Mouse (Mus musculus) kidney, embryonic 14.5 days (tissue): ENCODE results near the gene Ints7. TPM values are rescaled to one million over a fixed set of nuclear protein-coding genes. Genes with fewer than 3 reads are reported as not detected.

ENCODE experiments used
- ATAC-seq: fragments of 200-750 bp; cut with Nextera tagmentation; 2 replicates; pipeline ENCODE4 v1.8.0; 2017; ENCODE audit warnings: moderate number of reproducible peaks, mild to moderate bottlenecking, moderate TSS enrichment, moderate library complexity; ENCODE audit not compliant: low FRiP score, low TSS enrichment
- H3K27ac ChIP-seq: fragments of 300-500 bp; sonication (generic); 2 replicates; pipeline ENCODE4 v1.5.1; 2014; ENCODE audit warnings: low read depth, mild to moderate bottlenecking, low read length, moderate library complexity, mixed read lengths
- H3K27me3 ChIP-seq: fragments of 300-500 bp; sonication (generic); 2 replicates; pipeline ENCODE4 v1.6.1; 2014; ENCODE audit warnings: mild to moderate bottlenecking, low read length; ENCODE audit not compliant: control insufficient read depth, insufficient read depth
- H3K36me3 ChIP-seq: fragments of 300-500 bp; sonication (generic); 2 replicates; pipeline ENCODE4 v1.6.1; 2014; ENCODE audit warnings: low read length, mixed read lengths; ENCODE audit not compliant: control insufficient read depth, insufficient read depth
- H3K4me1 ChIP-seq: fragments of 300-500 bp; sonication (generic); 2 replicates; pipeline ENCODE4 v1.6.1; 2014; ENCODE audit warnings: low read length, mixed read lengths; ENCODE audit not compliant: control insufficient read depth, insufficient read depth
- H3K4me2 ChIP-seq: fragments of 300-500 bp; sonication (generic); replicated peaks from 2 replicates; pipeline ENCODE4 v1.6.1; 2014; ENCODE audit warnings: low read depth, mild to moderate bottlenecking, low read length
- H3K4me3 ChIP-seq: fragments of 300-500 bp; sonication (generic); 2 replicates; pipeline ENCODE4 v1.5.1; 2014; ENCODE audit warnings: mild to moderate bottlenecking, low read length
- H3K9ac ChIP-seq: fragments of 300-500 bp; sonication (generic); 2 replicates; pipeline ENCODE4 v1.6.1; 2014; ENCODE audit warnings: low read depth, mild to moderate bottlenecking, low read length, moderate library complexity
- H3K9me3 ChIP-seq: fragments of 300-500 bp; sonication (generic); 2 replicates; pipeline ENCODE4 v1.6.1; 2016; ENCODE audit warnings: low read length; ENCODE audit not compliant: control insufficient read depth
- WGBS: fragments of 180-500 bp; shearing (Covaris S2); extraction: QIAGEN DNeasy Blood & Tissue Kit; methylation state at CpG from one replicate; pipeline ENCODE4 v1.1.7; 2014; 5-methylcytosine and 5-hydroxymethylcytosine counted together
- polyA plus RNA-seq: library from polyadenylated mRNA; unstranded; fragments of >200 nt; fragmentation: Nextera tagmentation; extraction: Ambion mirVana; gene quantifications from 2 replicates; pipeline ENCODE4 v1.2.1, GENCODE M21; 2014

Ints7 gene
- polyA plus RNA-seq, 1 experiment from 2014 or later, result 77.9 TPM

- ATAC-seq, result peak; percentile 50
- Histone ChIP-seq H3K9ac (peak overlapping the region; percentile 95), H3K4me2 (peak overlapping the region; percentile 65), H3K9me3 (peaks cover 5% of the 10 kb centered on the region; the same call in 1 of the 2 replicates), H3K36me3 (peaks cover 7% of the 10 kb centered on the region; the same call in 1 of the 2 replicates), H3K4me1 (peaks cover 20% of the 10 kb centered on the region), H3K4me3 (peak overlapping the region; percentile 94), H3K27ac (peak overlapping the region; percentile 97), H3K27me3 (no peaks in the 10 kb centered on the region)
- under 1% methylated on average over 51 of the region's 52 CpGs for WGBS
Measured at GRCm38 (mm10) chr1:191574871-191575457, 472 bp upstream of the Ints7 start.

- ATAC-seq, result no peak
- Histone ChIP-seq H3K27ac (no peak overlapping the region), H3K36me3 (peaks cover 30% of the 10 kb centered on the region), H3K9me3 (peaks cover 5% of the 10 kb centered on the region; the same call in 1 of the 2 replicates), H3K4me2 (no peak overlapping the region), H3K4me3 (no peak overlapping the region), H3K9ac (no peak overlapping the region), H3K27me3 (no peaks in the 10 kb centered on the region), H3K4me1 (peaks cover 16% of the 10 kb centered on the region)
- 92% methylated on average over 3 of the region's 3 CpGs for WGBS
Measured at GRCm38 (mm10) chr1:191579524-191579923, 4.1 kb downstream of the Ints7 start.

GRCm38 (mm10) chr1:191581641-191582040 lies 6.2 kb downstream of the Ints7 start:
- H3K4me1 ChIP-seq, result peaks cover 14% of the 10 kb centered on the region
- H3K27me3 ChIP-seq, result no peaks in the 10 kb centered on the region
- no peak overlapping the region for H3K27ac ChIP-seq
- WGBS, result 89% methylated on average over 4 of the region's 4 CpGs
- H3K4me3 ChIP-seq, result no peak overlapping the region
- no peak overlapping the region for H3K9ac ChIP-seq
- no peak overlapping the region for H3K4me2 ChIP-seq
- H3K9me3 ChIP-seq, result peaks cover 5% of the 10 kb centered on the region; the same call in 1 of the 2 replicates
- H3K36me3 ChIP-seq, result peaks cover 42% of the 10 kb centered on the region
- ATAC-seq, result no peak

- no peak for ATAC-seq
- no peaks in the 10 kb centered on the region for H3K4me1 ChIP-seq
- 88% methylated on average over 4 of the region's 4 CpGs for WGBS
- no peak overlapping the region for H3K4me2 ChIP-seq
- peaks cover 5% of the 10 kb centered on the region; the same call in 1 of the 2 replicates for H3K9me3 ChIP-seq
- no peak overlapping the region for H3K9ac ChIP-seq
- H3K4me3 ChIP-seq, result no peak overlapping the region
- H3K36me3 ChIP-seq, result peaks cover 56% of the 10 kb centered on the region
- no peaks in the 10 kb centered on the region for H3K27me3 ChIP-seq
- no peak overlapping the region for H3K27ac ChIP-seq
Measured at GRCm38 (mm10) chr1:191583836-191584235, 8.4 kb downstream of the Ints7 start.

- Histone ChIP-seq H3K36me3 (peaks cover 55% of the 10 kb centered on the region), H3K9ac (no peak overlapping the region), H3K27me3 (no peaks in the 10 kb centered on the region), H3K9me3 (peaks cover 5% of the 10 kb centered on the region; the same call in 1 of the 2 replicates), H3K4me2 (no peak overlapping the region), H3K4me1 (no peaks in the 10 kb centered on the region), H3K4me3 (no peak overlapping the region), H3K27ac (no peak overlapping the region)
- ATAC-seq, result no peak
- WGBS, result 93% methylated on average over 4 of the region's 4 CpGs
Measured at GRCm38 (mm10) chr1:191584483-191584882, 9.0 kb downstream of the Ints7 start.

GRCm38 (mm10) chr1:191585704-191586103 lies 10.3 kb downstream of the Ints7 start:
- Histone ChIP-seq H3K36me3 (peaks cover 66% of the 10 kb centered on the region), H3K27me3 (no peaks in the 10 kb centered on the region), H3K9me3 (no peaks in the 10 kb centered on the region), H3K4me1 (no peaks in the 10 kb centered on the region), H3K9ac (no peak overlapping the region), H3K27ac (no peak overlapping the region), H3K4me2 (no peak overlapping the region), H3K4me3 (no peak overlapping the region)
- ATAC-seq, result no peak
- 91% methylated on average over 2 of the region's 2 CpGs for WGBS

- H3K4me1 ChIP-seq, result no peaks in the 10 kb centered on the region
- no peak overlapping the region for H3K27ac ChIP-seq
- WGBS, result 97% methylated on average over 3 of the region's 3 CpGs
- H3K36me3 ChIP-seq, result peaks cover 78% of the 10 kb centered on the region
- no peak for ATAC-seq
- no peaks in the 10 kb centered on the region for H3K27me3 ChIP-seq
- no peak overlapping the region for H3K4me2 ChIP-seq
- H3K9me3 ChIP-seq, result no peaks in the 10 kb centered on the region
- no peak overlapping the region for H3K9ac ChIP-seq
- H3K4me3 ChIP-seq, result no peak overlapping the region
Measured at GRCm38 (mm10) chr1:191587062-191587461, 11.6 kb downstream of the Ints7 start.

- Histone ChIP-seq H3K27ac (no peak overlapping the region), H3K27me3 (no peaks in the 10 kb centered on the region), H3K4me1 (no peaks in the 10 kb centered on the region), H3K4me2 (no peak overlapping the region), H3K9ac (no peak overlapping the region), H3K9me3 (no peaks in the 10 kb centered on the region), H3K36me3 (peaks cover 76% of the 10 kb centered on the region), H3K4me3 (no peak overlapping the region)
- no peak for ATAC-seq
- WGBS, result 97% methylated on average over 2 of the region's 2 CpGs
Measured at GRCm38 (mm10) chr1:191588749-191589148, 13.3 kb downstream of the Ints7 start.

- ATAC-seq, result no peak
- no peak overlapping the region for H3K4me3 ChIP-seq
- H3K27me3 ChIP-seq, result no peaks in the 10 kb centered on the region
- 88% methylated on average over 12 of the region's 12 CpGs for WGBS
- no peak overlapping the region for H3K27ac ChIP-seq
- H3K9me3 ChIP-seq, result no peaks in the 10 kb centered on the region
- no peaks in the 10 kb centered on the region for H3K4me1 ChIP-seq
- H3K4me2 ChIP-seq, result no peak overlapping the region
- H3K9ac ChIP-seq, result no peak overlapping the region
- peaks cover 79% of the 10 kb centered on the region for H3K36me3 ChIP-seq
Measured at GRCm38 (mm10) chr1:191592016-191592720, 16.7 kb downstream of the Ints7 start.
